Mouse (Mus musculus) kidney, embryonic 14.5 days (tissue): ENCODE measurements around the gene Rtn4rl2. TPM values are rescaled to one million over a fixed set of nuclear protein-coding genes. Genes with fewer than 3 reads are reported as not detected.

Source experiments
- ATAC-seq: fragments of 200-750 bp; cut with Nextera tagmentation; 2 replicates; pipeline ENCODE4 v1.8.0; 2017; ENCODE audit warnings: moderate number of reproducible peaks, mild to moderate bottlenecking, moderate TSS enrichment, moderate library complexity; ENCODE audit not compliant: low FRiP score, low TSS enrichment
- H3K27ac ChIP-seq: fragments of 300-500 bp; sonication (generic); 2 replicates; pipeline ENCODE4 v1.5.1; 2014; ENCODE audit warnings: low read depth, mild to moderate bottlenecking, low read length, moderate library complexity, mixed read lengths
- H3K27me3 ChIP-seq: fragments of 300-500 bp; sonication (generic); 2 replicates; pipeline ENCODE4 v1.6.1; 2014; ENCODE audit warnings: mild to moderate bottlenecking, low read length; ENCODE audit not compliant: control insufficient read depth, insufficient read depth
- H3K36me3 ChIP-seq: fragments of 300-500 bp; sonication (generic); 2 replicates; pipeline ENCODE4 v1.6.1; 2014; ENCODE audit warnings: low read length, mixed read lengths; ENCODE audit not compliant: control insufficient read depth, insufficient read depth
- H3K4me1 ChIP-seq: fragments of 300-500 bp; sonication (generic); 2 replicates; pipeline ENCODE4 v1.6.1; 2014; ENCODE audit warnings: low read length, mixed read lengths; ENCODE audit not compliant: control insufficient read depth, insufficient read depth
- H3K4me2 ChIP-seq: fragments of 300-500 bp; sonication (generic); replicated peaks from 2 replicates; pipeline ENCODE4 v1.6.1; 2014; ENCODE audit warnings: low read depth, mild to moderate bottlenecking, low read length
- H3K4me3 ChIP-seq: fragments of 300-500 bp; sonication (generic); 2 replicates; pipeline ENCODE4 v1.5.1; 2014; ENCODE audit warnings: mild to moderate bottlenecking, low read length
- H3K9ac ChIP-seq: fragments of 300-500 bp; sonication (generic); 2 replicates; pipeline ENCODE4 v1.6.1; 2014; ENCODE audit warnings: low read depth, mild to moderate bottlenecking, low read length, moderate library complexity
- H3K9me3 ChIP-seq: fragments of 300-500 bp; sonication (generic); 2 replicates; pipeline ENCODE4 v1.6.1; 2016; ENCODE audit warnings: low read length; ENCODE audit not compliant: control insufficient read depth
- WGBS: fragments of 180-500 bp; shearing (Covaris S2); extraction: QIAGEN DNeasy Blood & Tissue Kit; methylation state at CpG from one replicate; pipeline ENCODE4 v1.1.7; 2014; 5-methylcytosine and 5-hydroxymethylcytosine counted together
- polyA plus RNA-seq: library from polyadenylated mRNA; unstranded; fragments of >200 nt; fragmentation: Nextera tagmentation; extraction: Ambion mirVana; gene quantifications from 2 replicates; pipeline ENCODE4 v1.2.1, GENCODE M21; 2014

Gene Rtn4rl2
- polyA plus RNA-seq, 1 experiment from 2014 or later, result 1.6 TPM

- no peak overlapping the region for H3K27ac ChIP-seq
- H3K36me3 ChIP-seq, result peaks cover 6% of the 10 kb centered on the region; the same call in 1 of the 2 replicates
- peak overlapping the region; percentile 67 for H3K4me3 ChIP-seq
- 0 out of 2 replicates have a peak, but pooled peaks cover 8% of the 10 kb centered on the region for H3K27me3 ChIP-seq
- H3K4me2 ChIP-seq, result peak overlapping the region; percentile 74
- peaks cover 9% of the 10 kb centered on the region; the same call in 1 of the 2 replicates for H3K4me1 ChIP-seq
- H3K9ac ChIP-seq, result 0 out of 2 replicates have a peak overlapping the region, but pooled peaks have one; percentile 82
- ATAC-seq, result no peak
- no peaks in the 10 kb centered on the region for H3K9me3 ChIP-seq
These were observed 44.6 kb downstream of the Rtn4rl2 start for GRCm38 (mm10) chr2:84841905-84842304.

- Histone ChIP-seq H3K4me1 (peaks cover 9% of the 10 kb centered on the region; the same call in 1 of the 2 replicates), H3K4me3 (peak overlapping the region; percentile 67), H3K4me2 (peak overlapping the region; percentile 74), H3K9me3 (no peaks in the 10 kb centered on the region), H3K27ac (peak overlapping the region; percentile 78), H3K9ac (peak overlapping the region; percentile 82), H3K36me3 (peaks cover 5% of the 10 kb centered on the region; the same call in 1 of the 2 replicates), H3K27me3 (0 out of 2 replicates have a peak, but pooled peaks cover 8% of the 10 kb centered on the region)
- ATAC-seq, result peak; percentile 7
- 4% methylated on average over 17 of the region's 17 CpGs for WGBS
These were observed 45.6 kb downstream of the Rtn4rl2 start for GRCm38 (mm10) chr2:84840748-84841563.

GRCm38 (mm10) chr2:84840016-84840747 lies 46.3 kb downstream of the Rtn4rl2 start:
- H3K36me3 ChIP-seq, result no peaks in the 10 kb centered on the region
- peak overlapping the region; percentile 67 for H3K4me3 ChIP-seq
- H3K4me2 ChIP-seq, result peak overlapping the region; percentile 74
- under 1% methylated on average over 54 of the region's 54 CpGs for WGBS
- peaks cover 9% of the 10 kb centered on the region; the same call in 1 of the 2 replicates for H3K4me1 ChIP-seq
- 0 out of 2 replicates have a peak, but pooled peaks cover 8% of the 10 kb centered on the region for H3K27me3 ChIP-seq
- peak overlapping the region; percentile 78 for H3K27ac ChIP-seq
- peak; percentile 95 for ATAC-seq
- H3K9me3 ChIP-seq, result no peaks in the 10 kb centered on the region
- H3K9ac ChIP-seq, result peak overlapping the region; percentile 82

- Histone ChIP-seq H3K4me1 (peaks cover 9% of the 10 kb centered on the region; the same call in 1 of the 2 replicates), H3K27ac (peak overlapping the region; percentile 78; the same call in 1 of the 2 replicates), H3K4me2 (peak overlapping the region; percentile 74), H3K27me3 (0 out of 2 replicates have a peak, but pooled peaks cover 8% of the 10 kb centered on the region), H3K4me3 (peak overlapping the region; percentile 67), H3K9ac (peak overlapping the region; percentile 82), H3K36me3 (no peaks in the 10 kb centered on the region), H3K9me3 (no peaks in the 10 kb centered on the region)
- WGBS, result under 1% methylated on average over 47 of the region's 47 CpGs
- peak; percentile 33 for ATAC-seq
These were observed 47.2 kb downstream of the Rtn4rl2 start for GRCm38 (mm10) chr2:84838993-84839980.

GRCm38 (mm10) chr2:84838593-84838949 lies 47.9 kb downstream of the Rtn4rl2 start, which contains the start of gene Slc43a1:
Slc43a1 (plus strand) TSS chr2:84838850.
- Histone ChIP-seq H3K27ac (peak within 1 kb of the TSS; percentile 78; the same call in 1 of the 2 replicates), H3K9ac (peak within 1 kb of the TSS; percentile 82), H3K4me3 (peak within 1 kb of the TSS; percentile 67), H3K36me3 (no peaks in the 10 kb centered on the region), H3K9me3 (no peaks in the 10 kb centered on the region), H3K4me1 (peaks cover 9% of the 10 kb centered on the region; the same call in 1 of the 2 replicates), H3K4me2 (peak within 1 kb of the TSS; percentile 74), H3K27me3 (0 out of 2 replicates have a peak, but pooled peaks cover 8% of the 10 kb centered on the region)
- 13% methylated on average over 10 of the region's 10 CpGs for WGBS
- ATAC-seq, result no peak

GRCm38 (mm10) chr2:84837817-84838592 lies 48.5 kb downstream of the Rtn4rl2 start:
- H3K27me3 ChIP-seq, result 0 out of 2 replicates have a peak, but pooled peaks cover 8% of the 10 kb centered on the region
- no peak overlapping the region for H3K9ac ChIP-seq
- no peak for ATAC-seq
- no peak overlapping the region for H3K27ac ChIP-seq
- WGBS, result 29% methylated on average over 9 of the region's 9 CpGs
- H3K9me3 ChIP-seq, result no peaks in the 10 kb centered on the region
- H3K36me3 ChIP-seq, result no peaks in the 10 kb centered on the region
- peaks cover 9% of the 10 kb centered on the region; the same call in 1 of the 2 replicates for H3K4me1 ChIP-seq
- H3K4me2 ChIP-seq, result peak overlapping the region; percentile 74; the same call in 1 of the 2 replicates
- no peak overlapping the region; the same call in 1 of the 2 replicates for H3K4me3 ChIP-seq

- 0 out of 2 replicates have a peak, but pooled peaks cover 8% of the 10 kb centered on the region for H3K27me3 ChIP-seq
- peaks cover 7% of the 10 kb centered on the region; the same call in 1 of the 2 replicates for H3K4me1 ChIP-seq
- H3K9me3 ChIP-seq, result no peaks in the 10 kb centered on the region
- WGBS, result 54% methylated on average over 8 of the region's 8 CpGs
- no peaks in the 10 kb centered on the region for H3K36me3 ChIP-seq
- no peak overlapping the region for H3K4me2 ChIP-seq
- H3K4me3 ChIP-seq, result no peak overlapping the region
- no peak overlapping the region for H3K27ac ChIP-seq
- H3K9ac ChIP-seq, result no peak overlapping the region
- no peak for ATAC-seq
These were observed 49.4 kb downstream of the Rtn4rl2 start for GRCm38 (mm10) chr2:84837107-84837506.
